In genomic region chr13:54695479-54696230, GRCm38 (mm10) we compare ENCODE assay signal across 23 mouse cellular contexts. TPM values are rescaled to one million over a fixed set of nuclear protein-coding genes. Genes with fewer than 3 reads are reported as not detected.
DNase-seq lines count a peak whose midpoint lies in the region; ATAC-seq and TF ChIP-seq lines count a peak whose summit lies in the region.
"Had no signal": no experiment of that assay in that cellular context is flagged by ENCODE, and none has a peak within 500 bp of the region (broad histone marks: within the 10 kb centered on the region; RNA-seq: fewer than 3 reads in every experiment).

No protein-coding gene starts in this region.

- no peak for TF ChIP-seq CTCF in kidney, adult 2 months (conservative IDR thresholded peaks at IDR 0.05; ENCODE audit: insufficient read depth, insufficient read length, low read depth, low read length)

- H3K27me3 ChIP-seq in kidney, adult 2 months (replicated peaks; ENCODE audit: control insufficient read depth, insufficient read depth, low read length): no peaks in the 10 kb centered on the region
- no peaks in the 10 kb centered on the region for H3K27me3 ChIP-seq in liver, embryonic 13.5 days
- no peaks in the 10 kb centered on the region for H3K27me3 ChIP-seq in liver, embryonic 12.5 days (replicated peaks)
- peaks cover 11% of the 10 kb centered on the region for H3K27me3 ChIP-seq in myocyte (ENCODE audit: control insufficient read depth, insufficient read depth, insufficient read length)
- H3K27me3 ChIP-seq: embryonic facial prominence, embryonic 15.5 days; heart, embryonic 15.5 days; hindbrain, embryonic 13.5 days had no signal

- no peaks in the 10 kb centered on the region for H3K9me3 ChIP-seq in liver, embryonic 13.5 days (replicated peaks)
- no peaks in the 10 kb centered on the region for H3K9me3 ChIP-seq in liver, embryonic 12.5 days (replicated peaks)
- H3K9me3 ChIP-seq: embryonic facial prominence, embryonic 15.5 days; forebrain, embryonic 10.5 days; heart, embryonic 15.5 days; hindbrain, embryonic 13.5 days had no signal

- H3K79me2 ChIP-seq in myocyte (ENCODE audit: control insufficient read depth, insufficient read depth): peaks cover 28% of the 10 kb centered on the region

- TF ChIP-seq POLR2A in kidney, adult 2 months (IDR thresholded peaks at IDR 0.05; ENCODE audit: low read depth, low read length): no peak
- no peak for TF ChIP-seq POLR2A in myocyte (IDR thresholded peaks at IDR 0.05; ENCODE audit: insufficient read length, low read depth)

- DNase-seq in cerebellum, adult 9-11 months: peak; percentile 55
- no peak for DNase-seq in cerebellum, postnatal 36 days
- peak; percentile 59 for DNase-seq in kidney, adult 2 months
- DNase-seq in kidney, adult 8-10 months: no peak
- no peak for DNase-seq in liver, embryonic 13.5 days
- no peak for DNase-seq in urinary bladder, adult 18-20 months (ENCODE audit: low spot score in 2 of 2)
- DNase-seq: adrenal gland, adult 2 months; adrenal gland, postnatal 25 days; cerebellum, adult 8-10 months; embryo, embryonic 11 days; gastrocnemius, postnatal 36 days; heart, adult 18-20 months; heart, postnatal 14 days had no signal

- peaks cover 13% of the 10 kb centered on the region; the same call in 1 of the 2 replicates for H3K4me1 ChIP-seq in kidney, adult 2 months (ENCODE audit: control insufficient read depth, insufficient read depth, low read length)
- H3K4me1 ChIP-seq in liver, embryonic 13.5 days (replicated peaks): peaks cover 40% of the 10 kb centered on the region
- peaks cover 31% of the 10 kb centered on the region for H3K4me1 ChIP-seq in liver, embryonic 12.5 days

- H3K4me3 ChIP-seq in kidney, adult 2 months (ENCODE audit: insufficient read depth, low read depth, low read length): no peak overlapping the region
- no peak overlapping the region for H3K4me3 ChIP-seq in liver, embryonic 13.5 days (replicated peaks)
- no peak overlapping the region for H3K4me3 ChIP-seq in liver, embryonic 12.5 days
- peak overlapping the region; percentile 88 for H3K4me3 ChIP-seq in myocyte

- no peak for ATAC-seq in liver, embryonic 13.5 days (ENCODE audit: low read depth)
- ATAC-seq in liver, embryonic 12.5 days: no peak
- ATAC-seq: forebrain, embryonic 14.5 days; hindbrain, postnatal 0 days had no signal

- WGBS in kidney, adult 2 months: 71% methylated on average over 11 of the region's 11 CpGs
- WGBS in liver, embryonic 13.5 days (ENCODE audit: insufficient replicate concordance): 76% methylated on average over 11 of the region's 11 CpGs
- WGBS in liver, embryonic 12.5 days (ENCODE audit: insufficient replicate concordance): 78% methylated on average over 11 of the region's 11 CpGs

- H3K4me2 ChIP-seq in liver, embryonic 13.5 days: 0 out of 2 replicates have a peak overlapping the region, but pooled peaks have one; percentile 12
- H3K4me2 ChIP-seq in liver, embryonic 12.5 days: no peak overlapping the region
- no peak overlapping the region for H3K4me2 ChIP-seq in myocyte (ENCODE audit: low read depth)

- no peaks in the 10 kb centered on the region for H3K36me3 ChIP-seq in kidney, adult 2 months (ENCODE audit: control insufficient read depth, insufficient read depth, low read length)
- H3K36me3 ChIP-seq in liver, embryonic 13.5 days: peaks cover under 1% of the 10 kb centered on the region
- 0 out of 2 replicates have a peak, but pooled peaks cover 1% of the 10 kb centered on the region for H3K36me3 ChIP-seq in liver, embryonic 12.5 days
- no peaks in the 10 kb centered on the region for H3K36me3 ChIP-seq in myocyte (ENCODE audit: control insufficient read depth, insufficient read depth)
- H3K36me3 ChIP-seq: embryonic facial prominence, embryonic 15.5 days; forebrain, embryonic 10.5 days; heart, embryonic 15.5 days; hindbrain, embryonic 13.5 days had no signal

- H3K27ac ChIP-seq in kidney, adult 2 months (ENCODE audit: insufficient read depth, low read depth, low read length): peak overlapping the region; percentile 67
- H3K27ac ChIP-seq in liver, embryonic 13.5 days: no peak overlapping the region
- no peak overlapping the region for H3K27ac ChIP-seq in liver, embryonic 12.5 days
- H3K27ac ChIP-seq: embryonic facial prominence, embryonic 15.5 days had no signal

- no peak overlapping the region for H3K9ac ChIP-seq in liver, embryonic 13.5 days
- no peak overlapping the region for H3K9ac ChIP-seq in liver, embryonic 12.5 days
- H3K9ac ChIP-seq: embryonic facial prominence, embryonic 15.5 days; heart, embryonic 15.5 days; hindbrain, embryonic 13.5 days had no signal

- no peak overlapping the region for H3ac ChIP-seq in myocyte (ENCODE audit: control insufficient read depth, insufficient read length)

TF ChIP-seq in myocyte, 11 proteins besides CTCF, POLR2A, EP300 and RAD21:
- TF ChIP-seq MAX (IDR thresholded peaks at IDR 0.05; ENCODE audit: low read depth): no peak
- TF ChIP-seq POLR2AphosphoS2 (IDR thresholded peaks at IDR 0.05; ENCODE audit: insufficient read length, low read depth): no peak
- TF ChIP-seq MYOG (IDR thresholded peaks at IDR 0.05; ENCODE audit: control insufficient read depth in 1 of 3, insufficient read depth in 1 of 3, insufficient read length in 2 of 3, low read depth in 2 of 3): no peak
- TF ChIP-seq CEBPB (IDR thresholded peaks at IDR 0.05; ENCODE audit: insufficient read depth, poor library complexity, severe bottlenecking): no peak
- TF ChIP-seq TCF12 (IDR thresholded peaks at IDR 0.05; ENCODE audit: insufficient read depth, poor library complexity, severe bottlenecking): no peak
- no peak for TF ChIP-seq USF1 (IDR thresholded peaks at IDR 0.05; ENCODE audit: low read depth)
- no peak for TF ChIP-seq REST (IDR thresholded peaks at IDR 0.05; ENCODE audit: insufficient read depth, insufficient read length)
- no peak for TF ChIP-seq E2F4 (IDR thresholded peaks at IDR 0.05; ENCODE audit: insufficient read depth)
- TF ChIP-seq MYOD1 (IDR thresholded peaks at IDR 0.05; ENCODE audit: control insufficient read depth in 1 of 3, insufficient read length in 2 of 3, low read depth in 2 of 3): no peak
- no peak for TF ChIP-seq SRF (IDR thresholded peaks at IDR 0.05; ENCODE audit: control insufficient read depth, insufficient read length, low read depth)

RNA-seq across cellular contexts. Expression of gene Rnf44, which starts 1.9 kb away (rescaled TPM):
- polyA plus RNA-seq in kidney, adult 2 months (2012; rRNA removed): 191 and 192 TPM in 2 replicates
- 23.8 and 24.5 TPM in 2 replicates for polyA plus RNA-seq in liver, embryonic 13.5 days (2015; fragmentation: Nextera tagmentation; extraction: Ambion mirVana)
- 36.8 and 38.4 TPM in 2 replicates for polyA plus RNA-seq in liver, embryonic 12.5 days (2016; fragmentation: Nextera tagmentation; extraction: Ambion mirVana)
- polyA plus RNA-seq in myocyte (2012; fragmentation: generic; extraction: Trizol): 43.7 TPM

RNA-seq across cellular contexts. Expression of gene Cdhr2, which starts 5.6 kb away (rescaled TPM):
- polyA plus RNA-seq in kidney, adult 2 months (2012; rRNA removed): 31.3 and 37.9 TPM in 2 replicates
- polyA plus RNA-seq in liver, embryonic 13.5 days (2015; fragmentation: Nextera tagmentation; extraction: Ambion mirVana): 7.8 and 10.5 TPM in 2 replicates
- polyA plus RNA-seq in liver, embryonic 12.5 days (2016; fragmentation: Nextera tagmentation; extraction: Ambion mirVana): 7.7 and 9.9 TPM in 2 replicates
- polyA plus RNA-seq in myocyte (2012; fragmentation: generic; extraction: Trizol): not detected
- polyA plus RNA-seq: adrenal gland, adult 2 months; embryonic facial prominence, embryonic 11.5 days; embryonic facial prominence, embryonic 15.5 days; erythroblast, embryonic 14.5 days had no signal

RNA-seq across cellular contexts. Expression of gene Gprin1, which starts 54.0 kb away (rescaled TPM):
- 0.03 and 0.04 TPM in 2 replicates for polyA plus RNA-seq in kidney, adult 2 months (2012; rRNA removed)
- polyA plus RNA-seq in liver, embryonic 13.5 days (2015; fragmentation: Nextera tagmentation; extraction: Ambion mirVana): 0.02 and 0.05 TPM in 2 replicates
- polyA plus RNA-seq in liver, embryonic 12.5 days (2016; fragmentation: Nextera tagmentation; extraction: Ambion mirVana): 0.23 and 0.35 TPM in 2 replicates
- 0.11 TPM for polyA plus RNA-seq in myocyte (2012; fragmentation: generic; extraction: Trizol)
- polyA plus RNA-seq: erythroblast, embryonic 14.5 days had no signal

Comparison
In these comparisons a context has a peak if more than half of its experiments do, and no peak if none do; other contexts are left out.
1. DNase-seq: peak in cerebellum, adult 9-11 months (single experiment) and kidney, adult 2 months (single experiment); none in cerebellum, postnatal 36 days (0 of 2), kidney, adult 8-10 months (0 of 2), liver, embryonic 13.5 days (single experiment) and urinary bladder, adult 18-20 months (0 of 2).